Mouse (Mus musculus) mesoderm, embryonic 11.5 days (tissue): ENCODE results near the gene Ptprq.

Experiments
- DNase-seq: peaks from one replicate; pipeline ENCODE4 v3.0.0-alpha.2; 2012; ENCODE audit warnings: low read depth, low spot score

The Ptprq gene

GRCm38 (mm10) chr10:107649687-107650086 lies 70.2 kb downstream of the Ptprq start:
- no peak for DNase-seq

- DNase-seq, result peak; percentile 24
Measured at GRCm38 (mm10) chr10:107628104-107628503, 91.7 kb downstream of the Ptprq start.

GRCm38 (mm10) chr10:107626648-107627047 lies 93.2 kb downstream of the Ptprq start:
- no peak for DNase-seq

- DNase-seq, result no peak
Measured at GRCm38 (mm10) chr10:107624211-107624610, 95.6 kb downstream of the Ptprq start.

- no peak for DNase-seq
Measured at GRCm38 (mm10) chr10:107615460-107615859, 104.4 kb downstream of the Ptprq start.

GRCm38 (mm10) chr10:107601371-107601770 lies 118.5 kb downstream of the Ptprq start:
- no peak for DNase-seq

- DNase-seq, result no peak
Measured at GRCm38 (mm10) chr10:107583360-107583759, 136.5 kb downstream of the Ptprq start.

- no peak for DNase-seq
Measured at GRCm38 (mm10) chr10:107569044-107569443, 150.8 kb downstream of the Ptprq start.

- no peak for DNase-seq
Measured at GRCm38 (mm10) chr10:107568261-107568660, 151.6 kb downstream of the Ptprq start.

GRCm38 (mm10) chr10:107562875-107563274 lies 157.0 kb downstream of the Ptprq start:
- DNase-seq, result peak; percentile 27

- no peak for DNase-seq
Measured at GRCm38 (mm10) chr10:107560881-107561280, 159.0 kb downstream of the Ptprq start.

GRCm38 (mm10) chr10:107543026-107543425 lies 176.8 kb downstream of the Ptprq start:
- peak; percentile 54 for DNase-seq

- no peak for DNase-seq
Measured at GRCm38 (mm10) chr10:107528758-107529157, 191.1 kb downstream of the Ptprq start.

GRCm38 (mm10) chr10:107519216-107519615 lies 200.6 kb downstream of the Ptprq start:
- DNase-seq, result no peak

GRCm38 (mm10) chr10:107516641-107517040 lies 203.2 kb downstream of the Ptprq start:
- DNase-seq, result no peak

GRCm38 (mm10) chr10:107514735-107515134 lies 205.1 kb downstream of the Ptprq start:
- no peak for DNase-seq

GRCm38 (mm10) chr10:107506397-107506796 lies 213.5 kb downstream of the Ptprq start:
- no peak for DNase-seq

GRCm38 (mm10) chr10:107503430-107503829 lies 216.4 kb downstream of the Ptprq start:
- no peak for DNase-seq

- no peak for DNase-seq
Measured at GRCm38 (mm10) chr10:107502193-107502592, 217.7 kb downstream of the Ptprq start.

- DNase-seq, result no peak
Measured at GRCm38 (mm10) chr10:107499656-107500055, 220.2 kb downstream of the Ptprq start.

- DNase-seq, result no peak
Measured at GRCm38 (mm10) chr10:107496402-107496801, 223.4 kb downstream of the Ptprq start.

- no peak for DNase-seq
Measured at GRCm38 (mm10) chr10:107494568-107494967, 225.3 kb downstream of the Ptprq start, which contains the start of gene Myf6. Myf6 (minus strand) TSS chr10:107494737.

- no peak for DNase-seq
Measured at GRCm38 (mm10) chr10:107493580-107494474, 226.0 kb downstream of the Ptprq start.
